ENCODE assay signal across 22 mouse cellular contexts in genomic region chr8:106074236-106074635, GRCm38 (mm10). TPM values are rescaled to one million over a fixed set of nuclear protein-coding genes. Genes with fewer than 3 reads are reported as not detected.
DNase-seq lines count a peak whose midpoint lies in the region; ATAC-seq and TF ChIP-seq lines count a peak whose summit lies in the region.
"Had no signal": no experiment of that assay in that cellular context is flagged by ENCODE, and none has a peak within 500 bp of the region (broad histone marks: within the 10 kb centered on the region; RNA-seq: fewer than 3 reads in every experiment).

No protein-coding gene starts in this region.

- DNase-seq in gastrocnemius, adult 2 months = no peak
- no peak for DNase-seq in gastrocnemius, postnatal 4 days (ENCODE audit: low spot score in 2 of 2)
- no peak for DNase-seq in liver, postnatal 0 days
- no peak for DNase-seq in liver
- DNase-seq in adrenal gland, postnatal 10 days = peak; percentile 52
- peak; percentile 27 for DNase-seq in brain, adult 2 months (ENCODE audit: low read depth, low spot score)
- DNase-seq in thymus, postnatal 25 days = no peak
- DNase-seq: B cell, adult 2 months; cerebellum, postnatal 10 days; embryo, embryonic 11 days; gastrocnemius, postnatal 14 days; heart, postnatal 10 days; heart, postnatal 4 days; kidney, adult 8-10 months had no signal

- no peak overlapping the region for H3K4me2 ChIP-seq in liver, postnatal 0 days (ENCODE audit: low read depth, low read length)
- H3K4me2 ChIP-seq: embryonic facial prominence, embryonic 15.5 days; hindbrain, embryonic 12.5 days had no signal

- H3K9me3 ChIP-seq in liver, postnatal 0 days (ENCODE audit: low read length) = no peaks in the 10 kb centered on the region
- H3K9me3 ChIP-seq: embryonic facial prominence, embryonic 15.5 days; G1E; heart, embryonic 10.5 days had no signal

- peaks cover 4% of the 10 kb centered on the region for H3K36me3 ChIP-seq in liver, postnatal 0 days (replicated peaks; ENCODE audit: insufficient read depth, low read length)

- ATAC-seq in liver, postnatal 0 days = 0 out of 2 replicates have a peak, but pooled peaks have one; percentile 7
- ATAC-seq in erythroblast, adult 5-6 weeks (replicated peaks; ENCODE audit: low FRiP score, poor library complexity, severe bottlenecking) = no peak
- ATAC-seq: hindbrain, embryonic 16.5 days; inflammation-experienced regulatory T-cells, adult 6 months; intestine, postnatal 0 days had no signal

- TF ChIP-seq CTCF in gastrocnemius, adult 2 months (IDR thresholded peaks at IDR 0.05) = no peak
- no peak for TF ChIP-seq CTCF in liver, postnatal 0 days (IDR thresholded peaks at IDR 0.05; ENCODE audit: low read depth)

- no peak for TF ChIP-seq EP300 in liver, postnatal 0 days (IDR thresholded peaks at IDR 0.05; ENCODE audit: low read depth)

- H3K27me3 ChIP-seq in liver, postnatal 0 days (ENCODE audit: insufficient read depth, low read length) = no peaks in the 10 kb centered on the region
- H3K27me3 ChIP-seq: embryonic facial prominence, embryonic 15.5 days; hindbrain, embryonic 12.5 days had no signal

- H3K27ac ChIP-seq in gastrocnemius, adult 2 months = peak overlapping the region; percentile 60; the same call in 1 of the 2 replicates
- H3K27ac ChIP-seq in liver, postnatal 0 days (ENCODE audit: low read depth) = peak overlapping the region; percentile 84
- H3K27ac ChIP-seq: embryonic facial prominence, embryonic 15.5 days; heart, embryonic 10.5 days; hindbrain, embryonic 12.5 days had no signal

- H3K4me3 ChIP-seq in gastrocnemius, adult 2 months = no peak overlapping the region
- H3K4me3 ChIP-seq in liver, postnatal 0 days (ENCODE audit: low read depth, low read length) = no peak overlapping the region
- H3K4me3 ChIP-seq: embryonic facial prominence, embryonic 15.5 days; heart, embryonic 10.5 days; hindbrain, embryonic 12.5 days had no signal

- H3K9ac ChIP-seq in liver, postnatal 0 days (replicated peaks) = no peak overlapping the region
- H3K9ac ChIP-seq: embryonic facial prominence, embryonic 15.5 days; hindbrain, embryonic 12.5 days had no signal

- intact Hi-C loops in gastrocnemius, adult 2 months (cut with DNase I) = no loop called here

- peaks cover 12% of the 10 kb centered on the region; the same call in 1 of the 2 replicates for H3K4me1 ChIP-seq in liver, postnatal 0 days (ENCODE audit: insufficient read depth)
- H3K4me1 ChIP-seq: hindbrain, embryonic 12.5 days had no signal

RNA-seq across cellular contexts. Expression of gene Nfatc3, which starts 15.6 kb away (rescaled TPM):
- 10 to 100 TPM; 24.9 to 28.7 TPM for total RNA-seq in gastrocnemius, adult 2 months (2021)
- 10 to 100 TPM; 37.1 to 40.6 TPM for total RNA-seq in gastrocnemius, postnatal 4 days (2021)
- 2.3 TPM in 2 replicates for polyA plus RNA-seq in liver, postnatal 0 days (2015; fragmentation: Nextera tagmentation; extraction: Ambion mirVana)
- 10 to 100 TPM; 39.1 to 47.7 TPM for total RNA-seq in adrenal gland, postnatal 10 days (2021)
- total RNA-seq in erythroblast, adult 5-6 weeks (2015; ENCODE audit: low replicate concordance) = 52.2 and 56.7 TPM in 2 replicates
- total RNA-seq in erythroblast, adult 5-6 weeks (2017; ENCODE audit: low replicate concordance) = 24.5 and 32.7 TPM in 2 replicates

Comparison
In these comparisons a context has a peak if more than half of its experiments do, and no peak if none do; other contexts are left out.
1. DNase-seq: peak in adrenal gland, postnatal 10 days (single experiment) and brain, adult 2 months (single experiment); none in gastrocnemius, adult 2 months (single experiment), gastrocnemius, postnatal 4 days (0 of 2), liver, postnatal 0 days (single experiment), liver (single experiment) and thymus, postnatal 25 days (single experiment).